16 mouse cellular contexts compared by ENCODE assay signal in the genomic region with DNA sequence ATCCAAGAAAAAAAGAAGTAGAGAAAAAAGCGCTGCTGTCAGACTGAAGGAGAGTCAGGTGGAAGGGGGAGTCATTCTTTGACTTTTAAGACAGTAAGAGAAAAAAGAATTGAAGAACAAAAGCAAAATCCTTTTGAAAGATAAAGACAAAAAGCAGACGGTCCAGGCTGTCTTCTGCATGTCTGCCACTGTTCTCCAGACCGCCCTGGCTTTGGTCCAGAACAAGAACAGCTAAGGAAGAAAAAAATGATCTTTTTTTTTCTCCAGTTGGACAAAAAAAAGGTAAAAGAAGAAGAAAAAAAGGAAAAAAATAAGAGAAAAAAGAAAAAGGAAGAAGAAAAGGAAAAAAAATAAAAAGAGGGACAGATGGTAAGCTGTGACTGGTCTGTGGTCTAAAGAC.
"Had no signal": no experiment of that assay in that cellular context is flagged by ENCODE, and none has a peak within 500 bp of the region (broad histone marks: within the 10 kb centered on the region; RNA-seq: fewer than 3 reads in every experiment).

No protein-coding gene starts in this region.

- H3K27me3 ChIP-seq: lung, embryonic 15.5 days; megakaryocyte, embryonic 14.5 days; midbrain, embryonic 13.5 days; midbrain, embryonic 15.5 days; neural tube, embryonic 12.5 days; stomach, embryonic 15.5 days had no signal

- H3K9me3 ChIP-seq: lung, embryonic 15.5 days; midbrain, embryonic 13.5 days; midbrain, embryonic 15.5 days; neural tube, embryonic 12.5 days; stomach, embryonic 15.5 days had no signal

- H3K27ac ChIP-seq: lung, embryonic 15.5 days; midbrain, embryonic 13.5 days; midbrain, embryonic 15.5 days; neural tube, embryonic 12.5 days; stomach, embryonic 15.5 days; stomach, postnatal 0 days had no signal

- ATAC-seq: lung, postnatal 0 days; midbrain, embryonic 13.5 days; midbrain, embryonic 15.5 days had no signal

- H3K4me2 ChIP-seq: lung, embryonic 15.5 days; midbrain, embryonic 11.5 days; midbrain, embryonic 13.5 days; midbrain, embryonic 15.5 days; neural tube, embryonic 12.5 days; stomach, embryonic 15.5 days had no signal

- DNase-seq: lung, adult 18-20 months; lung, postnatal 14 days; lung, postnatal 36 days; right cerebral cortex, postnatal 14 days; thymus, adult 2 months; thymus, postnatal 14 days; thymus, postnatal 36 days had no signal

- H3K9ac ChIP-seq: lung, embryonic 15.5 days; midbrain, embryonic 13.5 days; midbrain, embryonic 15.5 days; neural tube, embryonic 12.5 days; stomach, embryonic 15.5 days had no signal

- H3K4me1 ChIP-seq: lung, embryonic 15.5 days; megakaryocyte, embryonic 14.5 days; midbrain, embryonic 13.5 days; midbrain, embryonic 15.5 days; neural tube, embryonic 12.5 days; stomach, embryonic 15.5 days had no signal

- H3K36me3 ChIP-seq: lung, embryonic 15.5 days; midbrain, embryonic 13.5 days; midbrain, embryonic 15.5 days; neural tube, embryonic 12.5 days; stomach, embryonic 15.5 days had no signal

- H3K4me3 ChIP-seq: lung, embryonic 15.5 days; megakaryocyte, embryonic 14.5 days; midbrain, embryonic 13.5 days; midbrain, embryonic 15.5 days; neural tube, embryonic 12.5 days; stomach, embryonic 15.5 days had no signal
